Mouse (Mus musculus) bone marrow, adult 2 months (tissue): ENCODE measurements around the gene Acad10. TPM values are rescaled to one million over a fixed set of nuclear protein-coding genes. Genes with fewer than 3 reads are reported as not detected.
A peak's percentile ranks its signal among the peaks of the same experiment; 100 is the strongest.
"Not testable (repeated sequence)": the region's sequence is repeated elsewhere in the genome, so short reads cannot be mapped to it uniquely, and the experiment has no call there.

Source experiments
- H3K27ac ChIP-seq: fragments of 200-500 bp; 2 replicates; pipeline ENCODE4 v1.5.1; 2012; ENCODE audit warnings: low read depth, mild to moderate bottlenecking, control low read depth, inconsistent platforms, low read length; ENCODE audit not compliant: control insufficient read depth, poor library complexity, insufficient read depth
- H3K4me1 ChIP-seq: fragments of 200-500 bp; 2 replicates; pipeline ENCODE4 v1.6.1; 2011; ENCODE audit warnings: low read length; ENCODE audit not compliant: control insufficient read depth, insufficient read depth
- H3K4me3 ChIP-seq: fragments of 200-500 bp; replicated peaks from 2 replicates; pipeline ENCODE3; 2011; ENCODE audit warnings: mild to moderate bottlenecking, low read depth, low read length, control low read depth; ENCODE audit not compliant: control insufficient read depth
- CTCF ChIP-seq: fragments of 200-500 bp; IDR thresholded peaks from 2 replicates; pipeline ENCODE4 v1.5.1; 2011; ENCODE audit warnings: low read length, control low read depth; ENCODE audit not compliant: control insufficient read depth, insufficient read depth
- POLR2A ChIP-seq: fragments of 200-500 bp; IDR thresholded peaks from 2 replicates; pipeline ENCODE4 v1.6.1; 2011; ENCODE audit warnings: low read depth, mild to moderate bottlenecking, control low read depth, low read length, borderline replicate concordance; ENCODE audit not compliant: control insufficient read depth
- WGBS: fragments of 180-500 bp; shearing (Covaris S2); methylation state at CpG from one replicate; pipeline ENCODE4 v1.1.7; 2018; 5-methylcytosine and 5-hydroxymethylcytosine counted together
- polyA plus RNA-seq: library from polyadenylated mRNA; stranded (reverse); fragments of >200 nt; gene quantifications from 2 replicates; pipeline ENCODE4 v1.2.4, GENCODE M21; 2011; ENCODE audit warnings: low replicate concordance; ENCODE audit not compliant: missing spikeins, insufficient read depth, insufficient read length

Acad10 gene
- 2.6 and 8.6 TPM in 2 replicates for polyA plus RNA-seq

DNA sequence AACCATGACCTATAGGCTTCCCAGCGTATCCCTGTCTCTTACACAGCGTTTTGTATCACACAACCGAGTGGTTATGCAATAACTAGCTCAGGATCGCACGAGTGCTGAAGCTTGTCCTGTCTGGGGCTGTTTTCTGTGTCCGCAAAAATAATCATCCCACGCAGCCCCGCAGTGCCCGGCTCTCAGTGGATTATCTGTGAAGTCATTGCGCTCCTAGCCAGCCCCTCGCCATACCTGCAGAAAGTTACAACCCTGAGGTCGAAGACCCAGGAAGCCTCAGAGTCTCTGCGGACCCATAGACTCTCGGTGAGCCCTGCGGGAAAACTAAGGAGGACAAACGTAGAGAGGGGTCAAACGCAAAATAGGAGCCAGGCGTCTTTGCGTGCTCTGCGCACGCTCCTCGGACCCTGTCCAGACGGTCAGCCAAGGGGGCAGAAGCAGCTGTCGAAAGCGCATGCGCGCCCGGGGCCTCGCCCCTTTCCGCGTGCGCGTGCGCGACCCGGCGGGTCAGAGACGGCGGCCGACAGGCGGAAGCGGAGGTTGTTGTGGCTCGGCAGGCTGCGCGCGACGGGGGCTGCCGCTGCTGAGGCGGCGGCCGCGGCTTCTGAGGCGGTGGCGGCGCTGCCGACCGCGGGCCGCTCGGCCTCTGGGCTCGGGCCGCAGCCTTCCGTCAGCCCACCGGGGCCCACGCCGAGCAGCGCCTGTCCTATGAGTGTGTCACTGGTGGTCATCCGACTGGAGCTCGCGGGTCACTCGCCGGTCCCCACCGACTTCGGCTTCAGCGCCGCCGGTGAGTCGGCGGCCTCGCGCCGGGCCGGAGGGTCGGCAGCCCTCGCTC lies at the start of gene Acad10, which contains the start of gene Brap:
Gene Acad10, minus strand, starts transcription at position 456 of the 838 bp plus-strand sequence.
Gene Brap, plus strand, starts transcription at position 505 of the 838 bp plus-strand sequence.
- peak within 1 kb of the TSS; percentile 72 for H3K4me3 ChIP-seq
- peaks cover 2% of the 10 kb centered on the region; the same call in 1 of the 2 replicates for H3K4me1 ChIP-seq
- WGBS, result under 1% methylated on average over 85 of the region's 85 CpGs
- no peak for TF ChIP-seq CTCF
- TF ChIP-seq POLR2A, result peak; percentile 87; the same call in 1 of the 2 replicates
- H3K27ac ChIP-seq, result peak within 1 kb of the TSS; percentile 84

DNA sequence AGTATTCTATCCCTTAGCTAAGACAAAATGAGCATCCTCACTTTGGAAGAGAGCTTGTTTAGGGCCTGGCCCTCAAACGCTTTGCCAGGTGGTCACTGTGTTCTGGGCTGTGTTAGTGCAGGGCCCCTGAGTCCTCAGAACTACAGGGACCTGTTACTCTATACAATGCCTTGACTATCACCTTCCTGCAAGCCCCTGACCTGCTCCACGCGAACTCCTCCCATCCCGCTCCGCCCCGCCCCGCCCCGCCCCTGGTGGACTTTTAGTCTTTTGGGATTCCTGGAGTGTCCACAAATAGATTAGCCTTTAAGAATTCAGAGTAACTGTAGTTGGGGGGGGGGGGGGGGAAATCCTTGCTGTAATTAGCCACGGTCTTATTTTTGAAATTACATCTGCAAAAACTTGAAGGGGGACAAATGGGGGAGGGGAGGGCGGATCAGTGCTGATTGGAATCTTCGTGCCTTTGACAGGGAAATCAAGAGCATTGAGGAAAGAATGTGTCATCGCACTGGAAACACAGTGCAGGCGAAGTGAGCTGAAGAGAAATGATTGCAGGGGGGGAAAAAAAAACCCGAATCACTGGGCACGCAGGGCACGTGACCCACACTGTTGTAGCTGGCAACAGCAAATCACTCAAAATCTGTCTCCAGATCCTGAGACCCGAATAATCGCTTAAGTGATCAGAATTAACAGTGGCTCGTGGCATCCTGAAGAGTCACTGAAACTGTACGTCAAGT lies 44.4 kb upstream of the Acad10 start:
- TF ChIP-seq POLR2A, result no peak
- TF ChIP-seq CTCF, result no peak
- Histone ChIP-seq H3K4me1 (no peaks in the 10 kb centered on the region), H3K4me3 (no peak overlapping the region), H3K27ac (no peak overlapping the region)
- 38% methylated on average over 20 of the region's 20 CpGs for WGBS

DNA sequence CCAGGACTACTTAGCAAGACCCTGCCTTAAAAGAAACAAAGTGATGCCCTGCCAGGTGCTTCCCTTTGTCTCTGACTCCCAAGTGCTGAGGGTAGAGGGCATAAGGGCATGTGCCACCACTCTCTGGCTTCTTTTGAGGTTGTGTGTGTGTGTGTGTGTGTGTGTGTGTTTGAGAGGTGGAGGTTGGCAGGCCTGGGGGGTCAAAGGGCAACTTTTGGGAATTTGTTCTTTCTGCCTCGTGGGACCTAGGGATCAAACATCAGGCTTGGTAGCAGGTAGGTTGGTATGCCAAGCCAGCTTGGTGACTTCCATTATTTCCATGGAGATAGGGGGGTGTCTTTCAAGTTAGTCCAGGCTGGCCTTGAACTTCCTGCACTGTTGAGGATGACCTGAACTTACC lies 43.0 kb upstream of the Acad10 start:
- 67% methylated on average over 1 of the region's 1 CpGs for WGBS
- Histone ChIP-seq H3K27ac (no peak overlapping the region), H3K4me1 (no peaks in the 10 kb centered on the region), H3K4me3 (no peak overlapping the region)
- TF ChIP-seq POLR2A (no peak), CTCF (no peak)

DNA sequence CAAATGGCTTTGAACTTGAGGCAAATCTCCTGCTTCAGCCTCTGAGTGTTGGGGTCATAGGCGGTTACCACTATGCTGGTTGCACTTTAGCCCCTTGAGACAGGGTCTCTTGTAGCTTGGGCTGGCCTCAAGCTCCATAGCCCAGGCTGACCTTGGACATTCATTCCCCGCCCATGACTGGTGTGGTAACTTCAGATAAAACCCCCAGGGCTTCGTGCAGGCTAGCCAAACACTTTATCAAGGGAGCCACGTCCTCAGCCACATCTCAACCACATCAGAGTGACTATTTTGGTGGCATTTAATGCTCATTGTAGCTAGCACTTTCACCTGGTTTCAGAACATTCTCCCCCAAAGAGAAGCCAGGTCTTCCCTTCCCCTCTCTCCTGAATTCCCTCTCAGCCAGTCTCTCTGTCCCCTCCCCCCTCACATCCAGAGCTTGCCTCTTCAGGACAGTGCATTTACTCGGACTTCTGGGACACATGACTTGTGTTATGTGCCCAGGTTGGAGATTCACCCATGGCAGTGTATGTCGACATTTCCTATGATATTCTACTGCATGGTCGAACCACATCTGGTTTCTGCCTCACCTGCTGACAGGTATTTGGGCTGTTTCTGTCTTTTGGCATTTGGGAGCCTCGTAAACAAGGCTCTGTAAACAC lies 40.9 kb upstream of the Acad10 start:
- Histone ChIP-seq H3K4me1 (no peaks in the 10 kb centered on the region), H3K27ac (peak overlapping the region; percentile 93), H3K4me3 (peak overlapping the region; percentile 46)
- no peak for TF ChIP-seq CTCF
- TF ChIP-seq POLR2A, result no peak
- WGBS, result 44% methylated on average over 8 of the region's 8 CpGs

DNA sequence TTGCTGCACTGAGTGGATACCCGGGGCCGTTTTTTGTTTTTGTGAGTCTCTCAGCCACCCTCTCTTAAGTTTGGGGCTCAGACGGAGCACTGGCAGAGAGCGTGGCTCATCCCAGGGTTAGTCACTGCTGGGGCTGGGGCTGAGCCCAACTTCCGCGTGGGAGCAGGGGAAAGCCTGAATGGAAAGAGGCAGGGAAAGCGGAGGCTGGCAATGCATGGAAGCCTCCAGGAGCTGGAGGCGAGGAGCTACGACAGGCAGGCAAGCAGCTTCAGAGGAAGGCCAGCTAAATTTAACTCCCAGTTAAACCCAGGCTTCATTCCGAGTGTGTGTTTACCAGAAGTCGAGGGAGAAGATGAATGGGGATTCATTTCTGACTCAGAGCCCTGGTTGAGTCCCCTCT lies 40.2 kb upstream of the Acad10 start:
- H3K4me3 ChIP-seq, result no peak overlapping the region
- WGBS, result 77% methylated on average over 11 of the region's 11 CpGs
- no peak for TF ChIP-seq POLR2A
- no peak for TF ChIP-seq CTCF
- peak overlapping the region; percentile 44 for H3K27ac ChIP-seq
- H3K4me1 ChIP-seq, result no peaks in the 10 kb centered on the region

DNA sequence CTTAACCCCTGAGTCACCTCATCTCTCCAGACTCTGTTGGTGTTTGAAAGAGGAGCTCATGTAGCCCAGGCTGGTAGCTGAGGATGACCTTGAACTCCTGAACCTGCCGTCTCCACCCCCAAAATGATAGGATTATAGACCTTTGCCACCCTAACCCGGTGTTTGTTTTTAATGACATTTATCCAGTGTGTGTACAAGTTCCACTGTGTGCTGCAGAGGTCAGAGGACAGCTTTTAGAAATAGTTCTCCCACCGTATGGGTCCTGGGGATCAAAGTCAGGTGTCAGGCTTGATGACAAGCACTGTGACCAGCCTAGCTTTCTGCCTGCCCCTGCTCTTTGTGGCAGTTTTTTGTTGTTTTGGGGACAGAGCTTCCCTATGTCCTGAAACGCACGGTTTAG lies 39.6 kb upstream of the Acad10 start:
- Histone ChIP-seq H3K4me3 (no peak overlapping the region), H3K27ac (no peak overlapping the region), H3K4me1 (no peaks in the 10 kb centered on the region)
- TF ChIP-seq CTCF, result no peak
- no peak for TF ChIP-seq POLR2A
- WGBS, result 76% methylated on average over 5 of the region's 5 CpGs

DNA sequence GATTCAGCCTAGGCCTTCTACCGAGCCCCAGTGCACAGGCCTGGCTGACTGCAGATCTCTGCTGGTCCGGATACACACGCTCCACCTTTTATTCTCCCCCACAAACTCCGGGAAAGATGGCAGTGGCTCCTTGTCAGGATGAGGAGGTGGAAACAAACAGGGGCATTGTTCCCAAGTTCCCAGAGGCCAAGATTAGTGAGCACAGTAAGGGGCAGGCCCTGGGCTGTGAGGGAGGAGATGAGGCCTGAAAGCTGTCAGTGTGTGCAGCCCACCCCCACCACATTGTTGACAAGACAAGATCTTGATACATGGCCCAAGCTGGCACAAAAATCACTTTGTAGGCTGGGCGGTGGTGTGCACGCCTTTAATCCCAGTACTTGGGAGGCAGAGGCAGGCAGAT lies 36.4 kb upstream of the Acad10 start:
- no peak overlapping the region for H3K27ac ChIP-seq
- WGBS, result 85% methylated on average over 6 of the region's 6 CpGs
- no peaks in the 10 kb centered on the region for H3K4me1 ChIP-seq
- no peak for TF ChIP-seq POLR2A
- no peak for TF ChIP-seq CTCF
- H3K4me3 ChIP-seq, result no peak overlapping the region

DNA sequence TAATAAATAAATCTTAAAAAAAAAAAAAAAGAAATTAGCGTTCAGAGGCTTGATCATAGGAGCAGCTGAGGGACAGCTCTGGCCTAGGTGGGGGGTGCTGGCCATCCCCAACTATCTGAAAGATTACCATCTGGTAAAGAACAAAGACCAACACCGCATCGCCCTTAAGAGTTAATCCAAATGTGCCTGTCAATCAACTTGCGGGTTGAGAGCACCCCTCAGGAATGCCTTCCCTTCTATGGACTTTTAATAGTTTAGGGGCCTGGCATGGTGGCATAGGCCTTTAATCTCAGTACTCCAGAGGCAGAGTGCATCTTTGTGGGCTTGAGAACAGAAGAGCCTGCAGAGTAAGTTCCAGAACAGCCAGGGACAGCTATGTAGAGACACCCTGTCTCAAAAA lies 32.6 kb upstream of the Acad10 start:
- TF ChIP-seq CTCF, result no peak
- TF ChIP-seq POLR2A, result no peak
- 87% methylated on average over 4 of the region's 4 CpGs for WGBS
- Histone ChIP-seq H3K4me3 (no peak overlapping the region), H3K27ac (no peak overlapping the region), H3K4me1 (no peaks in the 10 kb centered on the region)

DNA sequence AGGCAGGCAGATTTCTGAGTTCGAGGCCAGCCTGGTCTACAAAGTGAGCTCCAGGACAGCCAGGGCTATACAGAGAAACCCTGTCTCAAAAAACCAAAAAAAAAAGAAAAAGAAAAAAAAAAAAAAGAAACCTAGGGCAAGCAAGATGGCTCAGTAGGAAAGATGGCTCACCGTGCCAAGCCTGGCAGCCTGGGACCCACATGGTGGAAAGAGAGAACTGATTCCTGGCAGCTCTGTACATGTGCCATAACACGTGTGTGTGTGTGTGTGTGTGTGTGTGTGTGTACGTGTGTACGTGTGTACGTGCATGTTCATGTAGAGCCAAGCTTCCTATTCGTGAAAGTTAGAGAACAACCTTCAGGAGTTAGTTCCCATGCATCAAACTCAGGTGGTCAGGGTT lies 31.1 kb upstream of the Acad10 start:
- WGBS, result 86% methylated on average over 7 of the region's 7 CpGs

More for the DNA sequence above, 31.1 kb upstream of the Acad10 start:
- H3K4me1 ChIP-seq, H3K27ac ChIP-seq, H3K4me3 ChIP-seq: not testable (repeated sequence)
